Mouse (Mus musculus) liver, embryonic 11.5 days (tissue): Measurements from ENCODE around the gene Car9. TPM values are rescaled to one million over a fixed set of nuclear protein-coding genes. Genes with fewer than 3 reads are reported as not detected.

Source experiments
- ATAC-seq: fragments of 200-750 bp; cut with Nextera tagmentation; replicated peaks from 2 replicates; pipeline ENCODE4 v1.8.0; 2017; ENCODE audit warnings: moderate number of reproducible peaks, mild to moderate bottlenecking, moderate TSS enrichment, moderate library complexity; ENCODE audit not compliant: low FRiP score
- DNase-seq: peaks from one replicate; pipeline ENCODE4 v3.0.0-alpha.2; 2017; ENCODE audit warnings: low spot score
- H3K27ac ChIP-seq: fragments of 300-500 bp; sonication (generic); 2 replicates; pipeline ENCODE4 v1.5.1; 2014; ENCODE audit warnings: mild to moderate bottlenecking, low read depth, low read length, control low read depth
- H3K27me3 ChIP-seq: fragments of 300-500 bp; sonication (generic); replicated peaks from 2 replicates; pipeline ENCODE4 v1.6.1; 2014; ENCODE audit warnings: low read length, mixed read lengths; ENCODE audit not compliant: control insufficient read depth, insufficient read depth
- H3K36me3 ChIP-seq: fragments of 300-500 bp; sonication (generic); 2 replicates; pipeline ENCODE4 v1.6.1; 2014; ENCODE audit warnings: mild to moderate bottlenecking, low read length, moderate library complexity, mixed read lengths; ENCODE audit not compliant: control insufficient read depth, insufficient read depth
- H3K4me1 ChIP-seq: fragments of 300-500 bp; sonication (generic); replicated peaks from 2 replicates; pipeline ENCODE4 v1.6.1; 2014; ENCODE audit warnings: low read length, mixed read lengths; ENCODE audit not compliant: control insufficient read depth, insufficient read depth
- H3K4me2 ChIP-seq: fragments of 300-500 bp; sonication (generic); 2 replicates; pipeline ENCODE4 v1.6.1; 2014; ENCODE audit warnings: mild to moderate bottlenecking, control low read depth, moderate library complexity
- H3K4me3 ChIP-seq: fragments of 300-500 bp; sonication (generic); 2 replicates; pipeline ENCODE4 v1.5.1; 2014; ENCODE audit warnings: low read depth, low read length, control low read depth
- H3K9ac ChIP-seq: fragments of 300-500 bp; sonication (generic); 2 replicates; pipeline ENCODE4 v1.6.1; 2014; ENCODE audit warnings: low read depth, low read length, control low read depth
- H3K9me3 ChIP-seq: fragments of 300-500 bp; sonication (generic); 2 replicates; pipeline ENCODE4 v1.6.1; 2016; ENCODE audit warnings: low read length, inconsistent platforms, mixed read lengths; ENCODE audit not compliant: control insufficient read depth
- WGBS: fragments of 180-500 bp; shearing (Covaris S2); extraction: QIAGEN DNeasy Blood & Tissue Kit; methylation state at CpG from one replicate; pipeline ENCODE4 v1.1.7; 2014; 5-methylcytosine and 5-hydroxymethylcytosine counted together
- polyA plus RNA-seq: library from polyadenylated mRNA; unstranded; fragments of >200 nt; fragmentation: Nextera tagmentation; extraction: Ambion mirVana; gene quantifications from 2 replicates; pipeline ENCODE4 v1.2.1, GENCODE M21; 2014

The Car9 gene
- polyA plus RNA-seq, result 1.5 and 2.0 TPM in 2 replicates

DNA sequence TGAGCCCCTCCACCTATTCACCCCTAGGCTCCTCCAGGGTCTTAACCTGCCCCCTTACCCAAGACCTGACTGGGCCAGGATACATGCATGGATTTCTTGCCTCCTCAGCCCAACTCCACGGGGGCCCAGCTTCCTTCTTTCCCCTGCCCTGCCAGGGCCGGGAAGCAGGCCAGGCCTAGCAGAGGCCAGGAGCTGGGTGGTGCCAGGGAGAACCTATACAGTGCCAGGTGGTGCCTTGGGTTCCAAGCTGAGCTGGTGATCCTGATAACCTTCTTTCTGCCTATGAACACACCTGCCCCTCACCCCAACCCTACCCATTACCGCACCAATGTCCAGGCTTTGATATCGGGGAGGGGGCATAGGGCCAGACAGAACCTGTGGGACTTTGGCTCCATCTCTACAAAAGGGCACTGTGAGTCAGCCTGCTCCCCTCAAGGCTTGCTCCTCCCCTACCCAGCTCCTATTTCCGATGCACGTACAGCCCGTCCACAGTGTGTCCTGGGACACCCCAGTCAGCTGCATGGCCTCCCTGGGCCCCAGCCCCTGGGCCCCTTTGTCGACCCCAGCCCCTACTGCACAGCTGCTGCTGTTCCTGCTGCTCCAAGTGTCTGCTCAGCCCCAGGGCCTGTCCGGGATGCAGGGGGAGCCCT, at the start of gene Car9:
Gene Car9, plus strand, starts transcription at position 431 of the 650 bp plus-strand sequence.
- Histone ChIP-seq H3K9me3 (no peaks in the 10 kb centered on the region), H3K27me3 (peaks cover 6% of the 10 kb centered on the region), H3K36me3 (no peaks in the 10 kb centered on the region), H3K4me1 (peaks cover 19% of the 10 kb centered on the region), H3K4me2 (peak within 1 kb of the TSS; percentile 88), H3K9ac (peak within 1 kb of the TSS; percentile 72; the same call in 1 of the 2 replicates), H3K27ac (no peak within 1 kb of the TSS), H3K4me3 (peak within 1 kb of the TSS; percentile 64)
- no peak for DNase-seq
- no peak for ATAC-seq
- 73% methylated on average over 9 of the region's 9 CpGs for WGBS

- Histone ChIP-seq H3K4me3 (no peak overlapping the region), H3K4me2 (no peak overlapping the region), H3K36me3 (no peaks in the 10 kb centered on the region), H3K27ac (no peak overlapping the region), H3K4me1 (no peaks in the 10 kb centered on the region; the same call in 1 of the 2 replicates), H3K9me3 (no peaks in the 10 kb centered on the region), H3K9ac (no peak overlapping the region), H3K27me3 (peaks cover 31% of the 10 kb centered on the region)
- no peak for DNase-seq
- no peak for ATAC-seq
- 23% methylated on average over 8 of the region's 8 CpGs for WGBS
Measured at GRCm38 (mm10) chr4:43457124-43457523, 49.6 kb upstream of the Car9 start.

- no peak overlapping the region for H3K4me3 ChIP-seq
- no peaks in the 10 kb centered on the region for H3K36me3 ChIP-seq
- H3K9ac ChIP-seq, result no peak overlapping the region
- WGBS, result 70% methylated on average over 5 of the region's 5 CpGs
- H3K27ac ChIP-seq, result no peak overlapping the region
- DNase-seq, result no peak
- no peaks in the 10 kb centered on the region for H3K9me3 ChIP-seq
- no peaks in the 10 kb centered on the region for H3K4me1 ChIP-seq
- no peak for ATAC-seq
- no peak overlapping the region for H3K4me2 ChIP-seq
- H3K27me3 ChIP-seq, result no peaks in the 10 kb centered on the region
Measured at GRCm38 (mm10) chr4:43463102-43463501, 43.7 kb upstream of the Car9 start.

GRCm38 (mm10) chr4:43465935-43466334, 40.8 kb upstream of the Car9 start:
- Histone ChIP-seq H3K4me3 (no peak overlapping the region), H3K36me3 (no peaks in the 10 kb centered on the region), H3K4me2 (no peak overlapping the region), H3K27ac (no peak overlapping the region), H3K4me1 (no peaks in the 10 kb centered on the region), H3K9ac (no peak overlapping the region), H3K27me3 (no peaks in the 10 kb centered on the region), H3K9me3 (no peaks in the 10 kb centered on the region)
- DNase-seq (no peak), ATAC-seq (no peak)
- 75% methylated on average over 6 of the region's 6 CpGs for WGBS

DNA sequence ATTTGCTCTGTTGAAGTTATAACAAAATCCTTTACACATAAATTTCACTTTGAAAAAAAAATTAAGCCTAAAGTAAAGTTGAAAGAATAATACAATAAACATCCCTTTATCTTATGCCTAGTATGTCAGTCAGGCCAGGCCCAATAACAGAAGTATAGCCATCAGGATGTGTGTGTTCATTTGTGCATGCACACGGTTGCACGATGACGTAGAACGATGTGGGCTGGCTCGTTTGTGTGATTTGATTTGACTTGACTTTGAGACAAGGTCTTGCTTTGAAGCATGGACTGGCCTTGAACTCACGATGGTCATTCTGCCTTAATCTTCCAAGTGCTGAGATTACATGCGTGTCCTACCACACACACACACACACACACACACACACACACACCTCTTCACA, 39.9 kb upstream of the Car9 start:
- no peaks in the 10 kb centered on the region for H3K9me3 ChIP-seq
- no peaks in the 10 kb centered on the region for H3K36me3 ChIP-seq
- WGBS, result 83% methylated on average over 7 of the region's 7 CpGs
- H3K4me1 ChIP-seq, result no peaks in the 10 kb centered on the region
- no peak overlapping the region for H3K4me3 ChIP-seq
- H3K4me2 ChIP-seq, result no peak overlapping the region
- no peak overlapping the region for H3K9ac ChIP-seq
- no peaks in the 10 kb centered on the region for H3K27me3 ChIP-seq
- ATAC-seq, result no peak
- DNase-seq, result no peak
- no peak overlapping the region for H3K27ac ChIP-seq

DNA sequence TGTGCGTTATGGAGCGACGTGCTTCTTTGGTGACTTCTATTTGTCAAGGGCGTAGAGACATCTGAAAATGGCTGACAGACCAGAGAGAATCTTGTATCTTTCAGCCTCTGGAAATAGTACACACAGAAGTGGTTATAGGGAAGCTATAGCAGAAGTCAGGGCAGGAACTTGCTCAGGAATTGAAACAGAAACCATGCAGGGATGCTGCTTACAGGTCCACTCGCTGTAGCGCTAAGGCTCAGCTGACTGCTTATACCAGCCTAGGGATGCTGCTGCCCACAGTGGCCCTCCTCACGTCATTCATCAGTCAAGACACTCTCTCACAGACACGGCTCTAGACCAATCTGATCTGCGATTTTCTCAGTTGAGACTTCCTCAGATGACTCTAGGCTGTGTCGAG, 36.5 kb upstream of the Car9 start:
- 85% methylated on average over 10 of the region's 10 CpGs for WGBS
- Histone ChIP-seq H3K4me2 (no peak overlapping the region), H3K4me1 (no peaks in the 10 kb centered on the region), H3K9me3 (no peaks in the 10 kb centered on the region), H3K9ac (no peak overlapping the region), H3K36me3 (no peaks in the 10 kb centered on the region), H3K27me3 (no peaks in the 10 kb centered on the region), H3K4me3 (no peak overlapping the region), H3K27ac (no peak overlapping the region)
- DNase-seq (no peak), ATAC-seq (no peak)

GRCm38 (mm10) chr4:43473636-43474035, 33.1 kb upstream of the Car9 start:
- H3K9ac ChIP-seq, result no peak overlapping the region
- H3K9me3 ChIP-seq, result no peaks in the 10 kb centered on the region
- no peaks in the 10 kb centered on the region for H3K27me3 ChIP-seq
- no peak for ATAC-seq
- H3K36me3 ChIP-seq, result no peaks in the 10 kb centered on the region
- H3K27ac ChIP-seq, result no peak overlapping the region
- H3K4me3 ChIP-seq, result no peak overlapping the region
- H3K4me1 ChIP-seq, result peaks cover 3% of the 10 kb centered on the region; the same call in 1 of the 2 replicates
- no peak overlapping the region for H3K4me2 ChIP-seq
- DNase-seq, result no peak
- WGBS, result 75% methylated on average over 1 of the region's 1 CpGs

- Histone ChIP-seq H3K4me2 (no peak overlapping the region), H3K36me3 (no peaks in the 10 kb centered on the region), H3K9ac (no peak overlapping the region), H3K27me3 (no peaks in the 10 kb centered on the region), H3K27ac (no peak overlapping the region), H3K4me1 (peaks cover 5% of the 10 kb centered on the region), H3K4me3 (no peak overlapping the region), H3K9me3 (no peaks in the 10 kb centered on the region)
- DNase-seq (no peak), ATAC-seq (no peak)
- 86% methylated on average over 6 of the region's 6 CpGs for WGBS
Measured at GRCm38 (mm10) chr4:43476604-43477003, 30.2 kb upstream of the Car9 start.

DNA sequence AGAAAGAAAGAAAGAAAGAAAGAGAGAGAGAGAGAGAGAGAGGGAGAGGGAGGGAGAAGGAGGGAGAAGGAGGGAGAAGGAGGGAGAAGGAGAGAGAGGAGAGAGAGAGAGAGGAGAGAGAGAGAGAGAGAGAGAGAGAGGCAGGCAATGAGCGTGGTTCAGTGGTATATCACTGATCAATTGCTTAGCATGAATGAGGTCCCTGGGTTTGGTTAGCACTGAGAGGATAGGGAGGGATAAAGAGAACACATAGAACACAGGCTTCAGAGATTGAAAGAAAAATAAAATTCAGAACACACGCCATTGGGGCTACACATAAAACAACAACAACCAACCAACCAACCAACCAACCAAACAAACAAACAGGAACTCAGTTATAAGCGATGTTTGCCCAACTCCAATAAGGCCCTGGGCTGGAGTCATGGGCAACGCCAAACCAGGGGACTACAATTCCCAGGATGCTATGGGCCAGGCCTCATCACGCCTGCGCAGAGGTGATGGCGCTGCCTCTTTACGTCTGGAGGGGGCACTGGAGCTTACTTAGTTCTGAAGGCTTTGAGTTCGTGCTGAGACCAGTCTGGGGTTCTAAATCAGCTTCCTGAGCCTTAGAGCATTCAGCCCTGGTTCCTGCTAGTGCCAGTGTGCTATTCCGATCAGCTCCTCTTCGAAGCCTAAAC, 28.8 kb upstream of the Car9 start:
- Histone ChIP-seq H3K4me1 (peaks cover 5% of the 10 kb centered on the region), H3K4me3 (peak overlapping the region; percentile 36), H3K27ac (no peak overlapping the region), H3K9ac (peak overlapping the region; percentile 34), H3K9me3 (no peaks in the 10 kb centered on the region), H3K36me3 (no peaks in the 10 kb centered on the region), H3K27me3 (no peaks in the 10 kb centered on the region), H3K4me2 (peak overlapping the region; percentile 63)
- DNase-seq (peak; percentile 73), ATAC-seq (peak; percentile 94)
- 17% methylated on average over 11 of the region's 11 CpGs for WGBS
